Mouse (Mus musculus) limb, embryonic 15.5 days (tissue): ENCODE results near the gene Neil3. TPM values are rescaled to one million over a fixed set of nuclear protein-coding genes. Genes with fewer than 3 reads are reported as not detected.

Experiments
- polyA plus RNA-seq: library from polyadenylated mRNA; unstranded; fragments of >200 nt; fragmentation: Nextera tagmentation; extraction: Ambion mirVana; gene quantifications from 2 replicates; pipeline ENCODE4 v1.2.1, GENCODE M21; 2015

The Neil3 gene
- polyA plus RNA-seq, 1 experiment from 2014 or later = 23.4 TPM

Other genes starting within 250 kb of the Neil3 start
- gene Aga, start 127.3 kb downstream of the Neil3 start, polyA plus RNA-seq = 38.0 and 41.5 TPM in 2 replicates